1 mouse cellular context compared by ENCODE assay signal in the genomic region with DNA sequence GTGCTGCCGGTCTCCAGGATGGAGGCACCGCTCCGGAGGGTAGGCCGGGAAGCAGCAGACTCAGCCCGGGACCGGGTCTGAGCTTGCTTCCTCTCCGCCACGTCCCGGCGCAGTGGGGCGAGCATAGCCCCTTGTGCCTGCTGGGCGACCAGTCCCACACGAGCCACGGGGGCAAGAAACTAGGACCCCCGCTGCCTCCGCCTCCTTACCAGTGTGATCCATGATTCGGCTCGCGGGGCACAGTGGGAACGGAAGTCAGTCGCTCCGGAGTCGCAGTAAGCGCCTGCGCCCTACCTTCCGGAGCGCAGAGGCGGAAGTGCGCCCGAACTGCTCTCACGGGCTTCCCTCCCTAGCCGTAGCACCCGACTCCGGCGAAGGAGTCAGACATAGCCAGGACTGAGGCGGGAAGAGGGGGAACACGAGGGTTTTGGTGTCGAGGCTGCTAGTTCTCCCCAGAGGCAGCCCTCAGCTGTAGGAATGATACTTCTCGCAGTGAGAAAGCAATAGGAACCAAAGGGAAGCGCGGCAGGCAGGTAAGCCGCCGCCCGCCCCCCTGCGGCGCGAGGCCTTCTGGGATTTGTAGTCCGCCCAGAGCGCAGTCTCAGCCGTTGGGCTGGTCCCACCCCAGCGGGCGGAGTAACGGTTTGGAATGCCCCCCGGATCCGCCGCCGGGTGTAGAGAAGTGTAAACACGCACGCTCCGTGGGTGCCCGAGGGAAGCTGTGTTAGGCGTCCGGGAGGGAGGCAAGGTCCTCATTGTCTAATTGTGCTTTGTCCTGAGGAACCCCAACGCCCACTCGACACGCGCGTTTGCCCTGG.
TF ChIP-seq lines count a peak whose summit lies in the region.

A gene (minus strand): TSS at position 303 of the 818 bp plus-strand sequence.

TF ChIP-seq in MEL, 35 proteins besides CTCF, POLR2A, EP300 and RAD21 (continued from another document):
- TF ChIP-seq BHLHE40 (IDR thresholded peaks at IDR 0.05; ENCODE audit: borderline replicate concordance, low read depth, low read length) (no peak), POLR2AphosphoS2 (IDR thresholded peaks at IDR 0.05; ENCODE audit: low read length) (peak; percentile 86), ZKSCAN1 (IDR thresholded peaks at IDR 0.05; ENCODE audit: low read depth, low read length) (no peak), UBTF (IDR thresholded peaks at IDR 0.05; ENCODE audit: borderline replicate concordance, insufficient read depth, low read depth, low read length) (no peak), JUND (IDR thresholded peaks at IDR 0.05; ENCODE audit: low read depth, low read length) (no peak), MXI1 (IDR thresholded peaks at IDR 0.05; ENCODE audit: low read depth, low read length) (peak; percentile 65)
